Mouse (Mus musculus) brain, embryonic 14.5 days (tissue): ENCODE measurements around the gene Pip5k1a. TPM values are rescaled to one million over a fixed set of nuclear protein-coding genes. Genes with fewer than 3 reads are reported as not detected.
"Not testable (repeated sequence)": the region's sequence is repeated elsewhere in the genome, so short reads cannot be mapped to it uniquely, and the experiment has no call there.

ENCODE experiments used
- DNase-seq: peaks from one replicate; pipeline ENCODE4 v3.0.0-alpha.2; 2011; ENCODE audit warnings: low read depth
- CTCF ChIP-seq: fragments of 200-500 bp; IDR thresholded peaks from 2 replicates; pipeline ENCODE4 v1.5.1; 2012; ENCODE audit warnings: inconsistent platforms, mild to moderate bottlenecking, moderate library complexity, borderline replicate concordance; ENCODE audit not compliant: insufficient read depth, insufficient read length; ENCODE audit errors: extremely low read depth
- POLR2A ChIP-seq: fragments of 200-500 bp; IDR thresholded peaks from 2 replicates; pipeline ENCODE4 v1.6.1; 2012; ENCODE audit warnings: mild to moderate bottlenecking, inconsistent platforms, borderline replicate concordance; ENCODE audit not compliant: poor library complexity, insufficient read depth, insufficient read length, severe bottlenecking; ENCODE audit errors: extremely low read depth
- polyA plus RNA-seq: library from polyadenylated mRNA; depleted of rRNA; stranded (reverse); fragments of >200 nt; gene quantifications from 2 replicates; pipeline ENCODE4 v1.2.3, GENCODE M21; 2012

The Pip5k1a gene
- polyA plus RNA-seq, 1 experiment = 30.4 TPM

GRCm38 (mm10) chr3:95133680-95134101, 27.0 kb upstream of the Pip5k1a start, which contains the start of the genes Scnm1 and Lysmd1:
Gene Scnm1 (minus strand): TSS chr3:95134011.
Gene Lysmd1 (plus strand): TSS chr3:95134088.
- TF ChIP-seq CTCF (peak; percentile 21; the same call in 1 of the 2 replicates), POLR2A (no peak)
- peak; percentile 99 for DNase-seq

- no peak for TF ChIP-seq POLR2A
- no peak for TF ChIP-seq CTCF
- DNase-seq = no peak
These were observed 26.4 kb upstream of the Pip5k1a start for GRCm38 (mm10) chr3:95133176-95133575.

GRCm38 (mm10) chr3:95132389-95132788, 25.7 kb upstream of the Pip5k1a start:
- not testable (repeated sequence) for DNase-seq

GRCm38 (mm10) chr3:95130081-95130480, 23.4 kb upstream of the Pip5k1a start:
- DNase-seq = no peak
- no peak for TF ChIP-seq POLR2A
- TF ChIP-seq CTCF = no peak

- DNase-seq = no peak
- TF ChIP-seq POLR2A = no peak
These were observed 22.5 kb upstream of the Pip5k1a start for GRCm38 (mm10) chr3:95129226-95129651.

- no peak for TF ChIP-seq CTCF
- TF ChIP-seq POLR2A = no peak
- DNase-seq = peak; percentile 77
These were observed 18.2 kb upstream of the Pip5k1a start for GRCm38 (mm10) chr3:95124972-95125371.

- TF ChIP-seq POLR2A (no peak), CTCF (peak; percentile 64; the same call in 1 of the 2 replicates)
- DNase-seq = peak; percentile 22
These were observed 17.5 kb upstream of the Pip5k1a start, which contains the start of gene Tmod4 for GRCm38 (mm10) chr3:95124246-95124645. Gene Tmod4 (plus strand): TSS chr3:95124476.

- TF ChIP-seq POLR2A = no peak
- DNase-seq = no peak
These were observed 14.8 kb upstream of the Pip5k1a start for GRCm38 (mm10) chr3:95121580-95121979.

- no peak for DNase-seq
- no peak for TF ChIP-seq CTCF
- no peak for TF ChIP-seq POLR2A
These were observed 11.0 kb upstream of the Pip5k1a start for GRCm38 (mm10) chr3:95117751-95118150.

GRCm38 (mm10) chr3:95112760-95113159, 6.0 kb upstream of the Pip5k1a start:
- TF ChIP-seq CTCF = no peak
- no peak for TF ChIP-seq POLR2A
- no peak for DNase-seq

- TF ChIP-seq POLR2A (peak; percentile 77; the same call in 1 of the 2 replicates), CTCF (no peak)
- DNase-seq = peak; percentile 98
These were observed 4.4 kb upstream of the Pip5k1a start, which contains the start of gene Vps72 for GRCm38 (mm10) chr3:95110911-95111726. Gene Vps72 (plus strand): TSS chr3:95111022.

GRCm38 (mm10) chr3:95107898-95108297, 1.2 kb upstream of the Pip5k1a start:
- TF ChIP-seq POLR2A (no peak), CTCF (no peak)
- peak; percentile 24 for DNase-seq

- DNase-seq = not testable (repeated sequence)
These were observed 578 bp upstream of the Pip5k1a start for GRCm38 (mm10) chr3:95107308-95107707.
